Mouse (Mus musculus) forebrain, embryonic 16.5 days (tissue): ENCODE measurements around the gene Shb. TPM values are rescaled to one million over a fixed set of nuclear protein-coding genes. Genes with fewer than 3 reads are reported as not detected.

Experiments
- ATAC-seq: fragments of 200-750 bp; cut with Nextera tagmentation; 2 replicates; pipeline ENCODE4 v1.8.0; 2017; ENCODE audit warnings: mild to moderate bottlenecking, moderate library complexity
- H3K27ac ChIP-seq: fragments of 300-500 bp; sonication (generic); 2 replicates; pipeline ENCODE4 v1.5.1; 2014; ENCODE audit warnings: low read length, control low read depth
- H3K27me3 ChIP-seq: fragments of 300-500 bp; sonication (generic); replicated peaks from 2 replicates; pipeline ENCODE4 v1.6.1; 2014; ENCODE audit warnings: low read length; ENCODE audit not compliant: control insufficient read depth, insufficient read depth
- H3K36me3 ChIP-seq: fragments of 300-500 bp; sonication (generic); 2 replicates; pipeline ENCODE4 v1.6.1; 2014; ENCODE audit not compliant: control insufficient read depth, insufficient read depth
- H3K4me1 ChIP-seq: fragments of 300-500 bp; sonication (generic); replicated peaks from 2 replicates; pipeline ENCODE4 v1.6.1; 2014; ENCODE audit warnings: low read length; ENCODE audit not compliant: control insufficient read depth, insufficient read depth
- H3K4me2 ChIP-seq: fragments of 300-500 bp; sonication (generic); 2 replicates; pipeline ENCODE4 v1.6.1; 2014; ENCODE audit warnings: mild to moderate bottlenecking, low read length, control low read depth
- H3K4me3 ChIP-seq: fragments of 300-500 bp; sonication (generic); replicated peaks from 2 replicates; pipeline ENCODE4 v1.5.1; 2014; ENCODE audit warnings: mild to moderate bottlenecking, low read length, control low read depth
- H3K9ac ChIP-seq: fragments of 300-500 bp; sonication (generic); replicated peaks from 2 replicates; pipeline ENCODE4 v1.6.1; 2014; ENCODE audit warnings: low read depth, low read length, control low read depth
- H3K9me3 ChIP-seq: fragments of 300-500 bp; sonication (generic); 2 replicates; pipeline ENCODE4 v1.6.1; 2016; ENCODE audit warnings: low read length; ENCODE audit not compliant: control insufficient read depth
- WGBS: fragments of 180-500 bp; shearing (Covaris S2); extraction: QIAGEN DNeasy Blood & Tissue Kit; methylation state at CpG from one replicate; pipeline ENCODE4 v1.1.7; 2014; 5-methylcytosine and 5-hydroxymethylcytosine counted together
- polyA plus RNA-seq: library from polyadenylated mRNA; unstranded; fragments of >200 nt; fragmentation: Nextera tagmentation; extraction: Ambion mirVana; gene quantifications from 2 replicates; pipeline ENCODE4 v1.2.1, GENCODE M21; 2015

The Shb gene
- polyA plus RNA-seq, 1 experiment from 2014 or later: 5.8 TPM

- no peak for ATAC-seq
- Histone ChIP-seq H3K4me3 (no peak overlapping the region), H3K4me1 (no peaks in the 10 kb centered on the region), H3K36me3 (no peaks in the 10 kb centered on the region), H3K27ac (no peak overlapping the region), H3K27me3 (no peaks in the 10 kb centered on the region), H3K9ac (no peak overlapping the region), H3K9me3 (no peaks in the 10 kb centered on the region), H3K4me2 (no peak overlapping the region)
- 80% methylated on average over 5 of the region's 5 CpGs for WGBS
These were observed 17.2 kb upstream of the Shb start for GRCm38 (mm10) chr4:45549514-45549913.

- no peak overlapping the region for H3K9ac ChIP-seq
- H3K4me1 ChIP-seq: peaks cover under 1% of the 10 kb centered on the region
- 66% methylated on average over 8 of the region's 8 CpGs for WGBS
- H3K27me3 ChIP-seq: no peaks in the 10 kb centered on the region
- no peak overlapping the region for H3K4me3 ChIP-seq
- no peak overlapping the region for H3K27ac ChIP-seq
- no peaks in the 10 kb centered on the region for H3K36me3 ChIP-seq
- ATAC-seq: no peak
- H3K9me3 ChIP-seq: no peaks in the 10 kb centered on the region
- H3K4me2 ChIP-seq: no peak overlapping the region
These were observed 13.6 kb upstream of the Shb start for GRCm38 (mm10) chr4:45545851-45546250.

- Histone ChIP-seq H3K36me3 (no peaks in the 10 kb centered on the region), H3K9ac (no peak overlapping the region), H3K4me2 (no peak overlapping the region), H3K27ac (no peak overlapping the region), H3K9me3 (no peaks in the 10 kb centered on the region), H3K27me3 (no peaks in the 10 kb centered on the region), H3K4me1 (peaks cover 11% of the 10 kb centered on the region), H3K4me3 (no peak overlapping the region)
- ATAC-seq: no peak
- WGBS: 67% methylated on average over 3 of the region's 3 CpGs
These were observed 11.3 kb upstream of the Shb start for GRCm38 (mm10) chr4:45543481-45544051.

GRCm38 (mm10) chr4:45540151-45540933, 8.1 kb upstream of the Shb start:
- no peaks in the 10 kb centered on the region for H3K27me3 ChIP-seq
- H3K4me1 ChIP-seq: peaks cover 11% of the 10 kb centered on the region
- WGBS: 27% methylated on average over 15 of the region's 15 CpGs
- peak overlapping the region; percentile 27; the same call in 1 of the 2 replicates for H3K27ac ChIP-seq
- H3K9ac ChIP-seq: no peak overlapping the region
- H3K9me3 ChIP-seq: no peaks in the 10 kb centered on the region
- H3K36me3 ChIP-seq: no peaks in the 10 kb centered on the region
- ATAC-seq: peak; percentile 58; the same call in 1 of the 2 replicates
- H3K4me3 ChIP-seq: no peak overlapping the region
- H3K4me2 ChIP-seq: no peak overlapping the region

GRCm38 (mm10) chr4:45539187-45539586, 6.9 kb upstream of the Shb start:
- Histone ChIP-seq H3K9me3 (no peaks in the 10 kb centered on the region), H3K27me3 (no peaks in the 10 kb centered on the region)
- no peak for ATAC-seq

GRCm38 (mm10) chr4:45533436-45533940, 1.2 kb upstream of the Shb start:
- no peak overlapping the region for H3K4me3 ChIP-seq
- H3K27me3 ChIP-seq: no peaks in the 10 kb centered on the region
- peaks cover 24% of the 10 kb centered on the region for H3K4me1 ChIP-seq
- ATAC-seq: no peak
- H3K9me3 ChIP-seq: no peaks in the 10 kb centered on the region
- H3K36me3 ChIP-seq: no peaks in the 10 kb centered on the region
- H3K9ac ChIP-seq: no peak overlapping the region
- H3K4me2 ChIP-seq: no peak overlapping the region
- WGBS: 50% methylated on average over 1 of the region's 1 CpGs
- no peak overlapping the region for H3K27ac ChIP-seq

More at GRCm38 (mm10) chr4:45539187-45539586, 6.9 kb upstream of the Shb start:
- Histone ChIP-seq H3K4me2 (no peak overlapping the region), H3K36me3 (no peaks in the 10 kb centered on the region), H3K27ac (no peak overlapping the region), H3K4me3 (no peak overlapping the region), H3K4me1 (peaks cover 11% of the 10 kb centered on the region), H3K9ac (no peak overlapping the region)

- Histone ChIP-seq H3K4me1 (peaks cover 48% of the 10 kb centered on the region), H3K4me3 (peak overlapping the region; percentile 75), H3K27me3 (no peaks in the 10 kb centered on the region), H3K27ac (peak overlapping the region; percentile 90), H3K4me2 (peak overlapping the region; percentile 66), H3K9me3 (no peaks in the 10 kb centered on the region), H3K9ac (peak overlapping the region; percentile 77), H3K36me3 (no peaks in the 10 kb centered on the region)
- WGBS: under 1% methylated on average over 55 of the region's 68 CpGs
- ATAC-seq: peak; percentile 85
These were observed 1.4 kb downstream of the Shb start for GRCm38 (mm10) chr4:45530662-45531542.

GRCm38 (mm10) chr4:45529986-45530597, 2.2 kb downstream of the Shb start:
- peaks cover 56% of the 10 kb centered on the region for H3K4me1 ChIP-seq

More at GRCm38 (mm10) chr4:45529986-45530597, 2.2 kb downstream of the Shb start:
- Histone ChIP-seq H3K9me3 (no peaks in the 10 kb centered on the region), H3K9ac (peak overlapping the region; percentile 77), H3K36me3 (no peaks in the 10 kb centered on the region), H3K27me3 (no peaks in the 10 kb centered on the region), H3K27ac (peak overlapping the region; percentile 70), H3K4me3 (peak overlapping the region; percentile 75), H3K4me2 (peak overlapping the region; percentile 66)
- WGBS: under 1% methylated on average over 70 of the region's 89 CpGs
- ATAC-seq: peak; percentile 57
